In genomic region chr14:25805871-25806270, GRCm38 (mm10) we compare ENCODE assay signal across 8 mouse cellular contexts. TPM values are rescaled to one million over a fixed set of nuclear protein-coding genes. Genes with fewer than 3 reads are reported as not detected.
DNase-seq lines count a peak whose midpoint lies in the region; ATAC-seq and TF ChIP-seq lines count a peak whose summit lies in the region.
"Had no signal": no experiment of that assay in that cellular context is flagged by ENCODE, and none has a peak within 500 bp of the region (broad histone marks: within the 10 kb centered on the region; RNA-seq: fewer than 3 reads in every experiment).

No protein-coding gene starts in this region.

- ATAC-seq in embryonic facial prominence, embryonic 11.5 days (replicated peaks; ENCODE audit: insufficient number of reproducible peaks, low FRiP score, low TSS enrichment, low read depth): peak; percentile 48; the same call in 1 of the 2 replicates
- no peak for ATAC-seq in activated CD4-positive, CD25-positive, alpha-beta regulatory T cell, adult 4 months
- ATAC-seq in stomach, postnatal 0 days (ENCODE audit: low FRiP score, low TSS enrichment): no peak

- no peak for TF ChIP-seq EP300 in stomach, postnatal 0 days (optimal IDR thresholded peaks at IDR 0.05)

- H3K4me3 ChIP-seq in embryonic facial prominence, embryonic 11.5 days (ENCODE audit: low read depth, low read length): no peak overlapping the region
- H3K4me3 ChIP-seq in stomach, postnatal 0 days (ENCODE audit: low read depth, low read length): no peak overlapping the region
- H3K4me3 ChIP-seq: megakaryocyte, embryonic 14.5 days had no signal

- H3K36me3 ChIP-seq in embryonic facial prominence, embryonic 11.5 days (replicated peaks; ENCODE audit: control insufficient read depth, insufficient read depth, low read depth, low read length): no peaks in the 10 kb centered on the region
- H3K36me3 ChIP-seq in stomach, postnatal 0 days (ENCODE audit: control insufficient read depth, insufficient read depth, low read length): no peaks in the 10 kb centered on the region

- no peak overlapping the region for H3K9ac ChIP-seq in embryonic facial prominence, embryonic 11.5 days (replicated peaks; ENCODE audit: low read length)
- H3K9ac ChIP-seq in stomach, postnatal 0 days (ENCODE audit: low read length): no peak overlapping the region

- 54% methylated on average over 7 of the region's 7 CpGs for WGBS in embryonic facial prominence, embryonic 11.5 days
- 66% methylated on average over 7 of the region's 7 CpGs for WGBS in stomach, postnatal 0 days

- no peak overlapping the region for H3K27ac ChIP-seq in embryonic facial prominence, embryonic 11.5 days (replicated peaks; ENCODE audit: low read depth, low read length)
- no peak overlapping the region for H3K27ac ChIP-seq in stomach, postnatal 0 days (replicated peaks)

- no peaks in the 10 kb centered on the region for H3K9me3 ChIP-seq in embryonic facial prominence, embryonic 11.5 days (replicated peaks; ENCODE audit: control insufficient read depth, low read length)
- no peaks in the 10 kb centered on the region for H3K9me3 ChIP-seq in stomach, postnatal 0 days (ENCODE audit: control insufficient read depth, low read length)

- H3K4me2 ChIP-seq in embryonic facial prominence, embryonic 11.5 days (ENCODE audit: low read depth, low read length): no peak overlapping the region
- no peak overlapping the region for H3K4me2 ChIP-seq in stomach, postnatal 0 days (replicated peaks; ENCODE audit: low read depth)

- intact Hi-C loops in left cerebral cortex, postnatal 4 days (cut with DNase I): no loop called here

- peak; percentile 37 for DNase-seq in ovary, adult 18-20 months (ENCODE audit: low spot score)
- DNase-seq in ovary, postnatal 14 days (ENCODE audit: low spot score): no peak
- DNase-seq in embryonic facial prominence, embryonic 11.5 days (ENCODE audit: low spot score): no peak
- DNase-seq in heart, postnatal 4 days: peak; percentile 52
- DNase-seq in left cerebral cortex, postnatal 4 days: peak; percentile 72
- no peak for DNase-seq in stomach, postnatal 0 days (ENCODE audit: low spot score)

- no peaks in the 10 kb centered on the region for H3K27me3 ChIP-seq in embryonic facial prominence, embryonic 11.5 days (ENCODE audit: control insufficient read depth, insufficient read depth, low read length)
- H3K27me3 ChIP-seq in stomach, postnatal 0 days (ENCODE audit: control insufficient read depth, insufficient read depth, low read length): no peaks in the 10 kb centered on the region

- no peaks in the 10 kb centered on the region; the same call in 1 of the 2 replicates for H3K4me1 ChIP-seq in embryonic facial prominence, embryonic 11.5 days (ENCODE audit: control insufficient read depth, insufficient read depth, low read length)
- no peaks in the 10 kb centered on the region for H3K4me1 ChIP-seq in stomach, postnatal 0 days (replicated peaks; ENCODE audit: control insufficient read depth, insufficient read depth)

- TF ChIP-seq CTCF in stomach, postnatal 0 days (IDR thresholded peaks at IDR 0.05; ENCODE audit: low read depth): no peak

RNA-seq across cellular contexts. Expression of gene Anxa11, which starts 36.1 kb away (rescaled TPM):
- 7.1 and 9.1 TPM in 2 replicates for polyA plus RNA-seq in embryonic facial prominence, embryonic 11.5 days (2014; fragmentation: Nextera tagmentation; extraction: Ambion mirVana)
- 10 to 100 TPM; 69.8 to 72.3 TPM for total RNA-seq in heart, postnatal 4 days (2021)
- total RNA-seq in left cerebral cortex, postnatal 4 days (2021): 1 to 10 TPM; 7.3 to 9.2 TPM
- polyA plus RNA-seq in activated CD4-positive, CD25-positive, alpha-beta regulatory T cell, adult 4 months (2017; shearing (Covaris generic)): 10 to 100 TPM; 60.6 to 78.5 TPM
- polyA plus RNA-seq in stomach, postnatal 0 days (2015; fragmentation: Nextera tagmentation; extraction: Ambion mirVana): 60.6 and 67.3 TPM in 2 replicates

RNA-seq across cellular contexts. Expression of gene Zcchc24, which starts 37.0 kb away (rescaled TPM):
- polyA plus RNA-seq in embryonic facial prominence, embryonic 11.5 days (2014; fragmentation: Nextera tagmentation; extraction: Ambion mirVana): 23.6 and 24.5 TPM in 2 replicates
- 10 to 100 TPM; 48.6 to 52.2 TPM for total RNA-seq in heart, postnatal 4 days (2021)
- 10 to 100 TPM; 34.2 to 34.8 TPM for total RNA-seq in left cerebral cortex, postnatal 4 days (2021)
- under 1 TPM; 0.37 to 0.54 TPM for polyA plus RNA-seq in activated CD4-positive, CD25-positive, alpha-beta regulatory T cell, adult 4 months (2017; shearing (Covaris generic))
- 11.3 and 11.9 TPM in 2 replicates for polyA plus RNA-seq in stomach, postnatal 0 days (2015; fragmentation: Nextera tagmentation; extraction: Ambion mirVana)

Comparison
In these comparisons a context has a peak if more than half of its experiments do, and no peak if none do; other contexts are left out.
1. DNase-seq: peak in ovary, adult 18-20 months (single experiment), heart, postnatal 4 days (single experiment) and left cerebral cortex, postnatal 4 days (single experiment); none in ovary, postnatal 14 days (single experiment), embryonic facial prominence, embryonic 11.5 days (single experiment) and stomach, postnatal 0 days (single experiment).